ENCODE assay signal across 12 mouse cellular contexts in the genomic region with DNA sequence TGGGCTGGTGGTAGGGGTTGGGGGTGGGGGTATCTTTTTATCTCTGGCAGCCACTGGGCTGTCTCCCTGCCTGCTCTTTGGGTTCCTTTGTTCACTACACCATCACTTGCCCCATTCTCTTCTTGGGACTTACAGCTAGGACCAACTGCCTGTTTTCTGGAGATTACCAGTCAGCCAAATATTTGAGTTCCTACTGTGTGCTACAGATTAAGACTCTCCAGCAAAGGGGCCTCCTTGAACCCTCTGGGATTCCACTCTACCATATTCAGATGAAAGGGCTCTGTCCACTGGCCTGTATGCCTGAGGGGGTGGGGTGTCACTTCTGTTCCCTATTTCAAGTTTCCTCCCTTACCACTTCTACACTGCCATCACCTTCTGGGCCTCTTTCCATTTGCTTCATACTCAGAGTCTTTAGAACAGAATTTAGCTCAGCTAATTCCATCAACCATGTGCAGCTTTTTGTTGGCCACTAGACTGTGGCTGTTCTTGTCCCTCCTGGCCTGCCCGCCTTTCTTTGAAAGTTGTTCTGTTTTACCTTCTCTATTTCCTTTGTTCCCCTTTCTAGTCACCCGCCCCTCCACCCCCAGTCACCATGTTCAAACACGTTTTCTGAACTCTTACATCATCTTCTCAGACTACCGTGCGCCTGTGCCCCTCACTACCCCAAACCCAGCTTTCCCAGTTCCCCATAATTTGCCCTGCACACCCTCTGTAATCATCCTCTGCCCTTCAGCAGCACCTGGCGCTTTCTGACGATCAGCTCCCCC.
DNase-seq lines count a peak whose midpoint lies in the region; ATAC-seq and TF ChIP-seq lines count a peak whose summit lies in the region.
"Had no signal": no experiment of that assay in that cellular context is flagged by ENCODE, and none has a peak within 500 bp of the region (broad histone marks: within the 10 kb centered on the region; RNA-seq: fewer than 3 reads in every experiment).

No protein-coding gene starts in this region.

- H3K4me2 ChIP-seq in liver, postnatal 0 days (ENCODE audit: low read depth, low read length): peak overlapping the region; percentile 47
- H3K4me2 ChIP-seq: embryonic facial prominence, embryonic 12.5 days; neural tube, embryonic 15.5 days had no signal

- 0 out of 2 replicates have a peak overlapping the region, but pooled peaks have one; percentile 20 for H3K27ac ChIP-seq in gastrocnemius, adult 2 months
- peak overlapping the region; percentile 79 for H3K27ac ChIP-seq in liver, postnatal 0 days (ENCODE audit: low read depth)
- no peak overlapping the region for H3K27ac ChIP-seq in kidney, adult 2 months (ENCODE audit: insufficient read depth, low read depth, low read length)
- H3K27ac ChIP-seq: embryonic facial prominence, embryonic 12.5 days; neural tube, embryonic 15.5 days had no signal

- no peaks in the 10 kb centered on the region for H3K27me3 ChIP-seq in liver, postnatal 0 days (ENCODE audit: insufficient read depth, low read length)
- H3K27me3 ChIP-seq in kidney, adult 2 months (replicated peaks; ENCODE audit: control insufficient read depth, insufficient read depth, low read length): no peaks in the 10 kb centered on the region
- H3K27me3 ChIP-seq: embryonic facial prominence, embryonic 12.5 days; megakaryocyte, embryonic 14.5 days; neural tube, embryonic 15.5 days had no signal

- peak; percentile 60 for ATAC-seq in liver, postnatal 0 days

- H3K4me3 ChIP-seq in gastrocnemius, adult 2 months: no peak overlapping the region
- H3K4me3 ChIP-seq in liver, postnatal 0 days (ENCODE audit: low read depth, low read length): no peak overlapping the region
- H3K4me3 ChIP-seq in kidney, adult 2 months (ENCODE audit: insufficient read depth, low read depth, low read length): no peak overlapping the region
- H3K4me3 ChIP-seq: embryonic facial prominence, embryonic 12.5 days; megakaryocyte, embryonic 14.5 days; neural tube, embryonic 15.5 days had no signal

- intact Hi-C loops in gastrocnemius, adult 2 months (cut with DNase I): no loop called here
- intact Hi-C loops in gastrocnemius, postnatal 14 days (cut with DNase I; ENCODE audit: low total_unique reads): no loop called here

- DNase-seq in gastrocnemius, adult 2 months: no peak
- DNase-seq in gastrocnemius, adult 18-20 months (ENCODE audit: low spot score): no peak
- DNase-seq in thymus, postnatal 36 days: peak; percentile 29 to 38
- no peak for DNase-seq in thymus, adult 18-20 months
- peak; percentile 52 for DNase-seq in liver, postnatal 0 days
- no peak for DNase-seq in gastrocnemius, postnatal 14 days
- DNase-seq in kidney, adult 2 months: no peak
- no peak for DNase-seq in cerebellum, adult 9-11 months
- DNase-seq: gastrocnemius, postnatal 25 days had no signal

- no peaks in the 10 kb centered on the region for H3K9me3 ChIP-seq in liver, postnatal 0 days (ENCODE audit: low read length)
- H3K9me3 ChIP-seq: embryonic facial prominence, embryonic 12.5 days; megakaryocyte, embryonic 14.5 days; neural tube, embryonic 15.5 days had no signal

- TF ChIP-seq CTCF in gastrocnemius, adult 2 months (IDR thresholded peaks at IDR 0.05): no peak
- no peak for TF ChIP-seq CTCF in liver, postnatal 0 days (IDR thresholded peaks at IDR 0.05; ENCODE audit: low read depth)
- TF ChIP-seq CTCF in kidney, adult 2 months (conservative IDR thresholded peaks at IDR 0.05; ENCODE audit: insufficient read depth, insufficient read length, low read depth, low read length): no peak

- TF ChIP-seq EP300 in liver, postnatal 0 days (IDR thresholded peaks at IDR 0.05; ENCODE audit: low read depth): peak; percentile 39; the same call in 1 of the 2 replicates

- no peak for TF ChIP-seq POLR2A in kidney, adult 2 months (IDR thresholded peaks at IDR 0.05; ENCODE audit: low read depth, low read length)

- peaks cover 75% of the 10 kb centered on the region for H3K4me1 ChIP-seq in liver, postnatal 0 days (ENCODE audit: insufficient read depth)
- H3K4me1 ChIP-seq in kidney, adult 2 months (ENCODE audit: control insufficient read depth, insufficient read depth, low read length): peaks cover 59% of the 10 kb centered on the region
- H3K4me1 ChIP-seq: neural tube, embryonic 15.5 days had no signal

- no peaks in the 10 kb centered on the region for H3K36me3 ChIP-seq in liver, postnatal 0 days (replicated peaks; ENCODE audit: insufficient read depth, low read length)
- no peaks in the 10 kb centered on the region for H3K36me3 ChIP-seq in kidney, adult 2 months (ENCODE audit: control insufficient read depth, insufficient read depth, low read length)
- H3K36me3 ChIP-seq: embryonic facial prominence, embryonic 12.5 days; neural tube, embryonic 15.5 days had no signal

- 0 out of 2 replicates have a peak overlapping the region, but pooled peaks have one; percentile 0 for H3K9ac ChIP-seq in liver, postnatal 0 days (replicated peaks)
- H3K9ac ChIP-seq: embryonic facial prominence, embryonic 12.5 days; neural tube, embryonic 15.5 days had no signal

- 23% methylated on average over 7 of the region's 7 CpGs for WGBS in liver, postnatal 0 days (ENCODE audit: insufficient replicate concordance)
- 78% methylated on average over 7 of the region's 7 CpGs for WGBS in kidney, adult 2 months

Comparison
In these comparisons a context has a peak if more than half of its experiments do, and no peak if none do; other contexts are left out.
1. DNase-seq: peak in thymus, postnatal 36 days (2 of 2) and liver, postnatal 0 days (single experiment); none in gastrocnemius, adult 2 months (single experiment), gastrocnemius, adult 18-20 months (single experiment), thymus, adult 18-20 months (0 of 2), gastrocnemius, postnatal 14 days (single experiment), kidney, adult 2 months (single experiment) and cerebellum, adult 9-11 months (single experiment).